8 mouse cellular contexts compared by ENCODE assay signal in genomic region chr7:30423071-30423641, GRCm38 (mm10). TPM values are rescaled to one million over a fixed set of nuclear protein-coding genes. Genes with fewer than 3 reads are reported as not detected.
DNase-seq lines count a peak whose midpoint lies in the region; ATAC-seq and TF ChIP-seq lines count a peak whose summit lies in the region.

No protein-coding gene starts in this region.

- peak overlapping the region; percentile 37 for H3K27ac ChIP-seq in intestine, postnatal 0 days (ENCODE audit: low read depth, low read length)

- DNase-seq in frontal cortex, postnatal 10 days (ENCODE audit: low spot score in 2 of 2), result no peak
- peak; percentile 57 for DNase-seq in T-cell, adult 2 months (ENCODE audit: low spot score)
- DNase-seq in frontal cortex, postnatal 36 days (ENCODE audit: low spot score in 2 of 2), result peak; percentile 59 to 74
- peak; percentile 26 to 62 for DNase-seq in lung, adult 18-20 months
- peak; percentile 64 to 65 for DNase-seq in right cerebral cortex, postnatal 36 days (ENCODE audit: low spot score in 2 of 2)
- DNase-seq in MN1 (ENCODE audit: low spot score), result no peak

- no peak for TF ChIP-seq CTCF in intestine, postnatal 0 days (IDR thresholded peaks at IDR 0.05; ENCODE audit: low read depth)

- ATAC-seq in frontal cortex, adult (ENCODE audit: low TSS enrichment), result peak; percentile 62
- no peak for ATAC-seq in intestine, postnatal 0 days

- 29% methylated on average over 23 of the region's 23 CpGs for WGBS in intestine, postnatal 0 days

- no peaks in the 10 kb centered on the region for H3K27me3 ChIP-seq in intestine, postnatal 0 days (replicated peaks; ENCODE audit: control insufficient read depth, insufficient read depth, low read length)

- H3K9ac ChIP-seq in intestine, postnatal 0 days (ENCODE audit: low read depth, low read length), result peak overlapping the region; percentile 35

- peaks cover 24% of the 10 kb centered on the region; the same call in 1 of the 2 replicates for H3K36me3 ChIP-seq in intestine, postnatal 0 days (ENCODE audit: control insufficient read depth, insufficient read depth)

- H3K4me2 ChIP-seq in intestine, postnatal 0 days (replicated peaks; ENCODE audit: low read depth), result peak overlapping the region; percentile 94

- H3K4me1 ChIP-seq in intestine, postnatal 0 days (replicated peaks; ENCODE audit: control insufficient read depth, insufficient read depth, low read length), result peaks cover 5% of the 10 kb centered on the region; the same call in 1 of the 2 replicates

- H3K9me3 ChIP-seq in intestine, postnatal 0 days (ENCODE audit: control insufficient read depth), result no peaks in the 10 kb centered on the region

- H3K4me3 ChIP-seq in intestine, postnatal 0 days (ENCODE audit: low read depth, low read length), result peak overlapping the region; percentile 38

RNA-seq across cellular contexts. Expression of gene Nfkbid, which starts 1.6 kb away (rescaled TPM):
- 1.2 and 1.3 TPM in 2 replicates for polyA plus RNA-seq in intestine, postnatal 0 days (2015; fragmentation: Nextera tagmentation; extraction: Ambion mirVana)

RNA-seq across cellular contexts. Expression of gene Hcst, which starts 3.5 kb away (rescaled TPM):
- 4.0 and 5.9 TPM in 2 replicates for polyA plus RNA-seq in intestine, postnatal 0 days (2015; fragmentation: Nextera tagmentation; extraction: Ambion mirVana)

RNA-seq across cellular contexts. Expression of gene Tyrobp, which starts 9.6 kb away (rescaled TPM):
- polyA plus RNA-seq in intestine, postnatal 0 days (2015; fragmentation: Nextera tagmentation; extraction: Ambion mirVana), result 60.0 and 63.6 TPM in 2 replicates

RNA-seq across cellular contexts. Expression of gene Aplp1, which starts 22.2 kb away (rescaled TPM):
- polyA plus RNA-seq in intestine, postnatal 0 days (2015; fragmentation: Nextera tagmentation; extraction: Ambion mirVana), result 28.2 and 30.1 TPM in 2 replicates

RNA-seq across cellular contexts. Expression of gene Kirrel2, which starts 34.3 kb away (rescaled TPM):
- 0.08 and 0.09 TPM in 2 replicates for polyA plus RNA-seq in intestine, postnatal 0 days (2015; fragmentation: Nextera tagmentation; extraction: Ambion mirVana)

Comparison
In these comparisons a context has a peak if more than half of its experiments do, and no peak if none do; other contexts are left out.
1. DNase-seq: peak in T-cell, adult 2 months (single experiment), frontal cortex, postnatal 36 days (2 of 2), lung, adult 18-20 months (2 of 2) and right cerebral cortex, postnatal 36 days (2 of 2); none in frontal cortex, postnatal 10 days (0 of 2) and MN1 (single experiment).